In genomic region chr6:134499089-134499488, GRCm38 (mm10) we compare ENCODE assay signal across 21 mouse cellular contexts.
"Had no signal": no experiment of that assay in that cellular context is flagged by ENCODE, and none has a peak within 500 bp of the region (broad histone marks: within the 10 kb centered on the region; RNA-seq: fewer than 3 reads in every experiment).

No protein-coding gene starts in this region.

- H3K27ac ChIP-seq: hindbrain, embryonic 13.5 days; intestine, embryonic 15.5 days; kidney, postnatal 0 days; limb, embryonic 12.5 days; limb, embryonic 15.5 days; liver, embryonic 14.5 days; midbrain, embryonic 10.5 days; midbrain, embryonic 13.5 days; neural tube, embryonic 13.5 days had no signal

- H3K27me3 ChIP-seq: hindbrain, embryonic 13.5 days; intestine, embryonic 15.5 days; limb, embryonic 12.5 days; limb, embryonic 15.5 days; megakaryocyte, embryonic 14.5 days; midbrain, embryonic 13.5 days; neural tube, embryonic 13.5 days; stomach, embryonic 15.5 days had no signal

- H3K4me3 ChIP-seq: hindbrain, embryonic 13.5 days; intestine, embryonic 15.5 days; limb, embryonic 12.5 days; limb, embryonic 15.5 days; megakaryocyte, embryonic 14.5 days; midbrain, embryonic 10.5 days; midbrain, embryonic 13.5 days; myocyte; neural tube, embryonic 13.5 days; stomach, embryonic 15.5 days had no signal

- ATAC-seq: hindbrain, embryonic 16.5 days; midbrain, embryonic 13.5 days; midbrain, embryonic 16.5 days had no signal

- H3K4me2 ChIP-seq: hindbrain, embryonic 13.5 days; intestine, embryonic 15.5 days; limb, embryonic 12.5 days; limb, embryonic 15.5 days; lung, embryonic 14.5 days; midbrain, embryonic 13.5 days; neural tube, embryonic 13.5 days; stomach, embryonic 15.5 days had no signal

- H3K36me3 ChIP-seq: intestine, embryonic 15.5 days had no signal

- H3K9me3 ChIP-seq: hindbrain, embryonic 13.5 days; intestine, embryonic 15.5 days; limb, embryonic 12.5 days; limb, embryonic 15.5 days; megakaryocyte, embryonic 14.5 days; midbrain, embryonic 10.5 days; midbrain, embryonic 13.5 days; neural tube, embryonic 13.5 days; stomach, embryonic 15.5 days had no signal

- H3K9ac ChIP-seq: hindbrain, embryonic 13.5 days; intestine, embryonic 15.5 days; limb, embryonic 12.5 days; limb, embryonic 15.5 days; liver, embryonic 14.5 days; lung, embryonic 14.5 days; midbrain, embryonic 13.5 days; neural tube, embryonic 13.5 days; stomach, embryonic 15.5 days had no signal

- H3K4me1 ChIP-seq: midbrain, embryonic 10.5 days had no signal

- DNase-seq: left cerebral cortex, postnatal 4 days; lung, embryonic 14.5 days; lung, postnatal 14 days; retina, postnatal 1 day; right cerebral cortex, postnatal 25 days; spleen, adult 18-20 months; thymus, postnatal 25 days had no signal
